Mouse (Mus musculus): Measurements from ENCODE around the gene Cct8l1.

The Cct8l1 gene

GRCm38 (mm10) chr5:25532256-25533147 lies 16.6 kb downstream of the Cct8l1 start:
- no peak for DNase-seq

DNA sequence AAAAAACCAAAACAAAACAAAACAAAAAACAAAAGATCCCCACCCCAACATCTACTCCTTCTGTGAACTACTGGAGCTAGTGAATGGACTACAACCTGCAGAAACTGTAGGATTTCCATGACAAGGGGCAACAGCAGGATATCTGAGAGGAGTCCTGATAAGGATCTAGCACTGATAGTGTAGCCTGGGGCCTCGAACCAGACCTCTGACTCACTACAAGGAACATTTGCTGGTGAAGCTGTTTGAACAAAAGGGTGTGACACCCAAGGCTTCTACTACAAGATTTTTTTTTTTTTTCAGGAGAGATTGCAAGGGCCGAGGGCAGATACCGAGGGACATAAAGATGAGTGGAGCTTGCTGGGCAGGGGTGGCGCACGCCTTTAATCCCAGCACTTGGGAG lies 17.4 kb downstream of the Cct8l1 start:
- no peak for DNase-seq

- DNase-seq: no peak
Measured at GRCm38 (mm10) chr5:25535566-25535965, 19.7 kb downstream of the Cct8l1 start.

GRCm38 (mm10) chr5:25536451-25536850 lies 20.6 kb downstream of the Cct8l1 start:
- no peak for DNase-seq

- DNase-seq: no peak
Measured at GRCm38 (mm10) chr5:25536921-25537409, 21.1 kb downstream of the Cct8l1 start.

- DNase-seq: no peak
Measured at GRCm38 (mm10) chr5:25540412-25540811, 24.5 kb downstream of the Cct8l1 start.

DNA sequence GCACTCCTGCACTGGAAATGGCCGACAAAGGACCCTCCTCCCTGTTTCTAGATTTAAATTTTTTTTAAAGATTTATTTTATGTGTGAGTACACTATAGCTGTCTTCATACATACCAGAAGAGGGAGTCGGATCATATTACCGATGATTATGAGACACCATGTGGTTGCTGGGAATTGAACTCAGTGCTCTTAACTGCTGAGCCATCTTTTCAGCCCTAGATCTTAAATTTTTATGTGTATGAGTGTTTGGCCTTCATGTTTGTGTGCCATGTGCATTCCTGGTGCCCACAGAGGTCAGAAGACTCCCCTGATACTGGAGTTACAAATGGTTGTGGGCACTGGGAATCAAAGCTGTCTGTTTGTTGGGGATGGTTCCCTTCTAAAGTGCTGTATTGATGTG lies 25.1 kb downstream of the Cct8l1 start:
- no peak for DNase-seq

- no peak for DNase-seq
Measured at GRCm38 (mm10) chr5:25541661-25542060, 25.8 kb downstream of the Cct8l1 start.

DNA sequence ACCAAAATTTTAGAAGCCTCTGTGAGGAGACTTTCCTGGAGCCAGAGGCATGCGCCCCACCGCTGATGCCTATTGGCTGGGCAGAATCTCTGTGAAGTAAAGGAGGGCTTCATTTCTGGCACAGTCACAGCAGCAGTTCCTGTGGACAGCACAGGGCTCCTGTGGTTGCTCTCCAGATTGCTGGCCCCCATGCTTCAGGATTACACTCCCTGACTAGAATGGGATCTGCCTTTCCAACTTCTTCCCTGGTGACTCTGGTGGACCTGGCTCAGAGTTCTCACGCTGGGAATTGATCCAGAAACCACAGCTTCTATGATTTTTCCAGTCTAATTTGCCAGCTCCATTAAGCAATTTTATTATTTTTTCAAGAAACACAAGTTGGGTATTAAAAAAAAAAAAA lies 28.2 kb downstream of the Cct8l1 start:
- DNase-seq: no peak

GRCm38 (mm10) chr5:25544566-25544965 lies 28.7 kb downstream of the Cct8l1 start:
- DNase-seq: no peak

GRCm38 (mm10) chr5:25546912-25547311 lies 31.0 kb downstream of the Cct8l1 start:
- no peak for DNase-seq

GRCm38 (mm10) chr5:25550912-25551311 lies 35.0 kb downstream of the Cct8l1 start:
- DNase-seq: no peak

- DNase-seq: no peak
Measured at GRCm38 (mm10) chr5:25554210-25554609, 38.3 kb downstream of the Cct8l1 start.

DNA sequence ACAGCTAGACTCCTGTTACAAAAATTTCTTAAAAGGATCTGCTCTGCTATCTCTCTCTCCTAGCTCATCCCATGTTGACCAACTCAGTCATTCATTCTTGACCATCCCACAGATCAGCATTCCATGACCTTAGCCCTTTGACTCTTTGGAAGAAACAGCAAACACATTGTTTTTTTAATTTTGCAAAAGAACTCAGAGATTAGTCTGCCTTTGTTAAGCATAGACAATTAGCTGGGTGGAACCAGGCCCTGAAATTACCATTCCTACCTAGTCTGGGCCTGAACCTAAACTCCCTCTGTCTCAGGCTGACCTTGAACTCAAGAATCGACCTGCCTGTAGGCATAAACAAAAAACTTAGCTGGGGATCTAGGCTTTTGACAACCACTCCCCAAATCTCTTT lies 38.8 kb downstream of the Cct8l1 start:
- no peak for DNase-seq

DNA sequence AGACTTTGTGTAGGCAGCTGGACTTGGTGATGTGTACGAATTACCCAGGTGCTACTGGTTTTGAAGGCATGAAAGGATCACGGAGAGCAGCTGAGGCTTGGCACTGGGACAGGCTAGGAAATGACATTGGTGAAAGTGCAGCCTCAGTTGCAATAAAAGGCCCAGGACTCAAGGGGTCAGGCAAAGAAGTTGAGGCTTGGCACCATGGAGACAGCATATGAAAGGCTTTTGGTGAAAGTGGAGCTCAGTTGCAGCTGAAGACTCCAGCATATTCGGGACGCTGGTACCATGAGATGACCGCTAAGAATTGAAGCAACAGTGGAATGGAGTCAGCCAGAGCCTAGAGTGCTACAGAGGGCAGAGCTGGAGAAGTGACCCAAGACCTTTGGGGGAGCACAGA lies 39.8 kb downstream of the Cct8l1 start:
- DNase-seq: no peak

- DNase-seq: no peak
Measured at GRCm38 (mm10) chr5:25556363-25556762, 40.5 kb downstream of the Cct8l1 start.
